Mouse (Mus musculus): ENCODE data around the gene Tceal3. TPM values are rescaled to one million over a fixed set of nuclear protein-coding genes. Genes with fewer than 3 reads are reported as not detected.
"Not testable (repeated sequence)": the region's sequence is repeated elsewhere in the genome, so short reads cannot be mapped to it uniquely, and the experiment has no call there.

The Tceal3 gene
- polyA plus RNA-seq (2012; rRNA removed) = 25.6 and 70.1 TPM in 2 replicates
- 21.4 and 27.3 TPM in 2 replicates for polyA plus RNA-seq (2014; fragmentation: Nextera tagmentation; extraction: Ambion mirVana)

- 56% methylated on average over 12 of the region's 12 CpGs for WGBS
- Histone ChIP-seq H3K4me1 (ENCODE audit: control insufficient read depth, insufficient read depth, low read length) (no peaks in the 10 kb centered on the region), H3K9ac (ENCODE audit: low read depth, low read length, severe bottlenecking) (no peak within 1 kb of the TSS), H3K4me2 (replicated peaks; ENCODE audit: low read depth, low read length, severe bottlenecking) (no peak within 1 kb of the TSS), H3K4me3 (replicated peaks; ENCODE audit: low read length) (no peak within 1 kb of the TSS), H3K36me3 (ENCODE audit: control insufficient read depth, insufficient read depth, low read length) (no peaks in the 10 kb centered on the region), H3K27me3 (ENCODE audit: control insufficient read depth, insufficient read depth, low read length) (no peaks in the 10 kb centered on the region), H3K9me3 (ENCODE audit: control insufficient read depth, low read length) (no peaks in the 10 kb centered on the region), H3K27ac (replicated peaks; ENCODE audit: low read depth, low read length) (no peak within 1 kb of the TSS)
- no peak for DNase-seq (ENCODE audit: low spot score)
- no peak for TF ChIP-seq POLR2A (IDR thresholded peaks at IDR 0.05; ENCODE audit: borderline replicate concordance, extremely low read depth, insufficient read depth, insufficient read length)
- no peak for ATAC-seq (ENCODE audit: low FRiP score, low read depth)
Observed at GRCm38 (mm10) chrX:136590199-136590896, at the start of gene Tceal3. TSS of gene Tceal3 (plus strand) at chrX:136590842.

- not testable (repeated sequence) for H3K27ac ChIP-seq (replicated peaks; ENCODE audit: low read depth, low read length); H3K4me1 ChIP-seq (ENCODE audit: control insufficient read depth, insufficient read depth, low read length); ATAC-seq (ENCODE audit: low FRiP score, low read depth); H3K4me3 ChIP-seq (replicated peaks; ENCODE audit: low read length); H3K9ac ChIP-seq (ENCODE audit: low read depth, low read length, severe bottlenecking); H3K4me2 ChIP-seq (replicated peaks; ENCODE audit: low read depth, low read length, severe bottlenecking); H3K36me3 ChIP-seq (ENCODE audit: control insufficient read depth, insufficient read depth, low read length); H3K27me3 ChIP-seq (ENCODE audit: control insufficient read depth, insufficient read depth, low read length); DNase-seq (ENCODE audit: low spot score); H3K9me3 ChIP-seq (ENCODE audit: control insufficient read depth, low read length)
- 78% methylated on average over 1 of the region's 1 CpGs for WGBS
Observed at GRCm38 (mm10) chrX:136543956-136544355, 46.7 kb upstream of the Tceal3 start, which contains the start of gene Kir3dl2. TSS of gene Kir3dl2 (minus strand) at chrX:136544056.

GRCm38 (mm10) chrX:136569094-136569493 lies 21.5 kb upstream of the Tceal3 start:
- not testable (repeated sequence) for ATAC-seq (ENCODE audit: low FRiP score, low read depth); H3K9ac ChIP-seq (ENCODE audit: low read depth, low read length, severe bottlenecking)

GRCm38 (mm10) chrX:136584617-136585016 lies 6.0 kb upstream of the Tceal3 start:
- Histone ChIP-seq H3K9me3 (ENCODE audit: control insufficient read depth, low read length) (no peaks in the 10 kb centered on the region), H3K27ac (replicated peaks; ENCODE audit: low read depth, low read length) (no peak overlapping the region), H3K4me1 (ENCODE audit: control insufficient read depth, insufficient read depth, low read length) (no peaks in the 10 kb centered on the region), H3K27me3 (ENCODE audit: control insufficient read depth, insufficient read depth, low read length) (no peaks in the 10 kb centered on the region), H3K4me2 (replicated peaks; ENCODE audit: low read depth, low read length, severe bottlenecking) (no peak overlapping the region), H3K4me3 (replicated peaks; ENCODE audit: low read length) (no peak overlapping the region), H3K9ac (ENCODE audit: low read depth, low read length, severe bottlenecking) (no peak overlapping the region), H3K36me3 (ENCODE audit: control insufficient read depth, insufficient read depth, low read length) (no peaks in the 10 kb centered on the region)
- TF ChIP-seq POLR2A (IDR thresholded peaks at IDR 0.05; ENCODE audit: borderline replicate concordance, extremely low read depth, insufficient read depth, insufficient read length) = no peak
- DNase-seq (ENCODE audit: low spot score) (no peak), ATAC-seq (ENCODE audit: low FRiP score, low read depth) (no peak)
- 95% methylated on average over 1 of the region's 1 CpGs for WGBS

More at GRCm38 (mm10) chrX:136569094-136569493, 21.5 kb upstream of the Tceal3 start:
- H3K4me1 ChIP-seq (ENCODE audit: control insufficient read depth, insufficient read depth, low read length); H3K9me3 ChIP-seq (ENCODE audit: control insufficient read depth, low read length); H3K27ac ChIP-seq (replicated peaks; ENCODE audit: low read depth, low read length); H3K36me3 ChIP-seq (ENCODE audit: control insufficient read depth, insufficient read depth, low read length); H3K27me3 ChIP-seq (ENCODE audit: control insufficient read depth, insufficient read depth, low read length); DNase-seq (ENCODE audit: low spot score); H3K4me2 ChIP-seq (replicated peaks; ENCODE audit: low read depth, low read length, severe bottlenecking); H3K4me3 ChIP-seq (replicated peaks; ENCODE audit: low read length): not testable (repeated sequence)
- 89% methylated on average over 9 of the region's 9 CpGs for WGBS

- WGBS = 22% methylated on average over 2 of the region's 2 CpGs
- no peak overlapping the region for H3K4me2 ChIP-seq (replicated peaks; ENCODE audit: low read depth, low read length, severe bottlenecking)
- no peaks in the 10 kb centered on the region for H3K4me1 ChIP-seq (ENCODE audit: control insufficient read depth, insufficient read depth, low read length)
- TF ChIP-seq POLR2A (IDR thresholded peaks at IDR 0.05; ENCODE audit: borderline replicate concordance, extremely low read depth, insufficient read depth, insufficient read length) = no peak
- no peak for DNase-seq (ENCODE audit: low spot score)
- no peaks in the 10 kb centered on the region for H3K9me3 ChIP-seq (ENCODE audit: control insufficient read depth, low read length)
- no peak for ATAC-seq (ENCODE audit: low FRiP score, low read depth)
- H3K4me3 ChIP-seq (replicated peaks; ENCODE audit: low read length) = no peak overlapping the region
- H3K9ac ChIP-seq (ENCODE audit: low read depth, low read length, severe bottlenecking) = no peak overlapping the region
- H3K27ac ChIP-seq (replicated peaks; ENCODE audit: low read depth, low read length) = no peak overlapping the region
- no peaks in the 10 kb centered on the region for H3K36me3 ChIP-seq (ENCODE audit: control insufficient read depth, insufficient read depth, low read length)
- no peaks in the 10 kb centered on the region for H3K27me3 ChIP-seq (ENCODE audit: control insufficient read depth, insufficient read depth, low read length)
Observed at GRCm38 (mm10) chrX:136590897-136591257, 235 bp downstream of the Tceal3 start.
